Mouse (Mus musculus): ENCODE data around the gene Sox5. TPM values are rescaled to one million over a fixed set of nuclear protein-coding genes. Genes with fewer than 3 reads are reported as not detected.

The Sox5 gene
- polyA plus RNA-seq, 1 experiment from 2014 or later: 61.5 TPM

DNA sequence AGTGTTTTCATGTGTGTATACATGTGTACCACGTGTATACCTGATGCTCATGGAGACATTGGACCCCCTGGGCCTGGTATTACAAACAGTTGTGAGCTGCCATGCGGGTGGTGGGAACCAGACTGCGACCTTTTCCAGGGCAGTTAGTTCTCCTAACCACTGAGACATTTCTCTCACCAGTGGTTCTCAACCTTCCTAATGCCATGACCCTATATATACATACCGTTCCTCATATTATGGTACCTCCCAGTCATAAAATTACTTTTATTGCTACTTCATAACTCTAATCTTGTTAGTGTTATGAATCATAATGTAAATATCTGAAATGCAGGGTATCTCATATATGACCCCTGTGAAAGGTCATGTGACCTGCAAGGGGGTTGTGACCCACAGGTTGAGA, 644.9 kb downstream of the Sox5 start:
- H3K4me1 ChIP-seq (replicated peaks; ENCODE audit: control insufficient read depth, insufficient read depth, low read length): no peaks in the 10 kb centered on the region
- no peak for ATAC-seq (replicated peaks; ENCODE audit: low FRiP score)
- no peak overlapping the region for H3K9ac ChIP-seq (ENCODE audit: low read length)
- 96% methylated on average over 4 of the region's 4 CpGs for WGBS
- H3K36me3 ChIP-seq (ENCODE audit: control insufficient read depth, insufficient read depth, low read length): no peaks in the 10 kb centered on the region
- no peaks in the 10 kb centered on the region for H3K9me3 ChIP-seq (ENCODE audit: control insufficient read depth, low read length)
- no peaks in the 10 kb centered on the region for H3K27me3 ChIP-seq (ENCODE audit: control insufficient read depth, insufficient read depth, low read length)
- no peak for DNase-seq (ENCODE audit: low spot score)
- H3K4me3 ChIP-seq (ENCODE audit: low read depth, low read length): no peak overlapping the region
- H3K27ac ChIP-seq (ENCODE audit: low read depth, low read length): no peak overlapping the region
- no peak overlapping the region for H3K4me2 ChIP-seq (ENCODE audit: low read depth, low read length, severe bottlenecking)

DNA sequence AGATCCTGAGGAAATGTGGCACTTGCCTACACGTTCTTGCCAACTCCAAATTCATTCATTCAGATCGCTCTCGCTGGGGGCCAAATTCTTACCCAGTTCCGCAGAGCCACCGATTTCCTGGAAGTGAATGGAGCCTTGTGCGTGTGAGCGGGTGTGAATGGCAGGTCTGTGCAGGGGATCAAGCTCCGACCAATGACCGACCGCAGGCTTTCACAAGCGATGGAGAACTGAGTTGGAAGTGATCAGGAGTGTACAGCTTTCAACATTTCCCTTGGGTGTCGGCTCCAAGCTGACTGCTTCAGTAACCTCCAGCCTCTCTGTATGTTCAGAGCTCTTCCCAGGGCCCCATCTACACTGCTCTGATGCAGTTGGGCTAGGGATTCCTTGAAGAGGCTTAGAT, 651.9 kb downstream of the Sox5 start:
- 86% methylated on average over 12 of the region's 12 CpGs for WGBS
- Histone ChIP-seq H3K9me3 (ENCODE audit: control insufficient read depth, low read length) (no peaks in the 10 kb centered on the region), H3K36me3 (ENCODE audit: control insufficient read depth, insufficient read depth, low read length) (no peaks in the 10 kb centered on the region), H3K27ac (ENCODE audit: low read depth, low read length) (no peak overlapping the region), H3K4me3 (ENCODE audit: low read depth, low read length) (no peak overlapping the region), H3K4me2 (ENCODE audit: low read depth, low read length, severe bottlenecking) (no peak overlapping the region), H3K9ac (ENCODE audit: low read length) (no peak overlapping the region), H3K27me3 (ENCODE audit: control insufficient read depth, insufficient read depth, low read length) (no peaks in the 10 kb centered on the region), H3K4me1 (replicated peaks; ENCODE audit: control insufficient read depth, insufficient read depth, low read length) (no peaks in the 10 kb centered on the region)
- DNase-seq (ENCODE audit: low spot score) (no peak), ATAC-seq (replicated peaks; ENCODE audit: low FRiP score) (no peak)

DNA sequence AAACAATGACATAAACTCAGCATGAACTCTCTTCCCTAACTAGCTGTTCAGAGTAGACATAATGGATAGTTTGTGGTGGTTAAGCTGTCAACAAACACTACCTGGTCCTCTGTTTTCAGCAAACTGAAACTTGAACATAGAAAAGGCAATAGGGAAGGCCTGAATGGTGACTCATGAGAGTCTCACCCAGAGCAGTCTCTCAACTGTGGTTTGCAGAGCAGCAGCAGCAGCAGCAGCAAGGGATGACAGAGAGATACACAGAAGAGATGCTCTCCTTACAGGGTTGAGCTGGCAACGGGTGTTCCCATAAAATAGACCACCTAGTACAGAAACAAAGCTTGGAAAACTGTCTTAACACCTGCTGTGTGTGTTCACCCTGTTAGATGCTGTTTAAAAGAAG, 661.8 kb downstream of the Sox5 start:
- no peak overlapping the region for H3K4me3 ChIP-seq (ENCODE audit: low read depth, low read length)
- 79% methylated on average over 1 of the region's 1 CpGs for WGBS
- 0 out of 2 replicates have a peak, but pooled peaks cover 2% of the 10 kb centered on the region for H3K4me1 ChIP-seq (replicated peaks; ENCODE audit: control insufficient read depth, insufficient read depth, low read length)
- H3K36me3 ChIP-seq (ENCODE audit: control insufficient read depth, insufficient read depth, low read length): no peaks in the 10 kb centered on the region
- H3K27me3 ChIP-seq (ENCODE audit: control insufficient read depth, insufficient read depth, low read length): no peaks in the 10 kb centered on the region
- H3K27ac ChIP-seq (ENCODE audit: low read depth, low read length): no peak overlapping the region
- H3K9me3 ChIP-seq (ENCODE audit: control insufficient read depth, low read length): no peaks in the 10 kb centered on the region
- no peak for DNase-seq (ENCODE audit: low spot score)
- no peak overlapping the region for H3K9ac ChIP-seq (ENCODE audit: low read length)
- ATAC-seq (replicated peaks; ENCODE audit: low FRiP score): no peak
- H3K4me2 ChIP-seq (ENCODE audit: low read depth, low read length, severe bottlenecking): no peak overlapping the region

DNA sequence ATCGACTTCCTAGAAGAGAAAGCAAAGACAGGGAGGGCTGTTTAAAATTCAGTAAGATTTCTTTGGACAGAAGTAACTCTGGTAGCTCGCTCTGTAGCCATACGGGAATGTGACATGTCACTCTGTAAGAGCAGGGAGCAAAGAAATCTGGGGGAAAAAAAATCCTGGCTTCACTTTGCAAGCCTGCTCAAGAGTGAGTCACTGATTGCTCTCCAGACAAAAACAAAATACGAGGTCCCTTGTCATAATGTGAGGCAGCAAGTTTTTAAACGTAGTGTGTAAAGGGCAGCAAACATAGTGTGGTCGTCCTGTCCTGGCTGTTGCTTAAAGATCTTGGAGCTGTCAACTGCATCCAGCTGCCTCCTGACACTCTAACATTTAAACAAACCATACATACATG, 665.1 kb downstream of the Sox5 start:
- Histone ChIP-seq H3K36me3 (ENCODE audit: control insufficient read depth, insufficient read depth, low read length) (no peaks in the 10 kb centered on the region), H3K4me3 (ENCODE audit: low read depth, low read length) (no peak overlapping the region), H3K27ac (ENCODE audit: low read depth, low read length) (no peak overlapping the region), H3K27me3 (ENCODE audit: control insufficient read depth, insufficient read depth, low read length) (no peaks in the 10 kb centered on the region), H3K9ac (ENCODE audit: low read length) (no peak overlapping the region), H3K4me2 (ENCODE audit: low read depth, low read length, severe bottlenecking) (no peak overlapping the region), H3K9me3 (ENCODE audit: control insufficient read depth, low read length) (no peaks in the 10 kb centered on the region), H3K4me1 (replicated peaks; ENCODE audit: control insufficient read depth, insufficient read depth, low read length) (0 out of 2 replicates have a peak, but pooled peaks cover 2% of the 10 kb centered on the region)
- ATAC-seq (replicated peaks; ENCODE audit: low FRiP score): no peak
- 83% methylated on average over 6 of the region's 6 CpGs for WGBS
- DNase-seq (ENCODE audit: low spot score): no peak

DNA sequence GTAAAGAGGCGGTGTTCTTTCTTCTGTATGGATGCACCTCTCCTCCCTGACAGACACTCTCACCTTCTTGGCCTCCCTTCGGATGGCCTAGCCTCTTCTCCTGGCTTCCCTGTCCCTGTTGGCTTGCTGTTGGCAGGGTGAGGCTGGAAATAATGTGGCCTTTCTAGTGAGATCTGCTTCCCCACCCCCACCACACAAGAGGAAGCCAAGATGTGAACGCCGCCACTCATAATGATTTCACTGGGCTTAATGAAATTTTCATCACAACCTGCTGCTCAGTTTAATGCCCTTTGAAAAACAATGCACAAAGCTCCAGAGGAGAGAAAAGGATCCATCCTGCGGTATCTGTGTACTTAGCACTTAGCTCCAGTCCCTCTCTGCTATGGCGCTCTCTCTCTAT, 670.2 kb downstream of the Sox5 start:
- H3K27ac ChIP-seq (ENCODE audit: low read depth, low read length): no peak overlapping the region
- peaks cover 8% of the 10 kb centered on the region; the same call in 1 of the 2 replicates for H3K4me1 ChIP-seq (replicated peaks; ENCODE audit: control insufficient read depth, insufficient read depth, low read length)
- H3K27me3 ChIP-seq (ENCODE audit: control insufficient read depth, insufficient read depth, low read length): no peaks in the 10 kb centered on the region
- H3K4me3 ChIP-seq (ENCODE audit: low read depth, low read length): no peak overlapping the region
- H3K9me3 ChIP-seq (ENCODE audit: control insufficient read depth, low read length): no peaks in the 10 kb centered on the region
- H3K4me2 ChIP-seq (ENCODE audit: low read depth, low read length, severe bottlenecking): no peak overlapping the region
- H3K9ac ChIP-seq (ENCODE audit: low read length): no peak overlapping the region
- no peak for ATAC-seq (replicated peaks; ENCODE audit: low FRiP score)
- no peak for DNase-seq (ENCODE audit: low spot score)
- H3K36me3 ChIP-seq (ENCODE audit: control insufficient read depth, insufficient read depth, low read length): no peaks in the 10 kb centered on the region
- 77% methylated on average over 6 of the region's 6 CpGs for WGBS

DNA sequence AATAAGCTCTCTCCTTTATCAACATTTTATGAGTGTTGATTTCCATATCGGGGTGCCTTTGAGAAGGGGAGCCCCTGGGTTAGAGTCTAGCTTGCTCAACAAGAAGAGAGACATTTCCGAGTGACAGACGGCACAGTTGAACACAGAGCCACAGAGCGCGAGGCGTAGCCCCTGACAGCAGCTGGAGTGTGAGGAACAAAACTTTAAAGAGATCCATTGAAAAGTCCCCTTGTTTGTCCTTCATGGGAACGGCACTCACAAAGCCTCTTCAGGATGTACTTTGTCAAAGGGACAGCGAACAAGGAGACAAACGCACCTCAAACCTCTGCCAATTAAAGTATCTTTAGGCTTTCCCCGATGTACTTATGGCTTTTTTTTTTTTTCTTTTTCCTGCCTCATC, 674.9 kb downstream of the Sox5 start:
- Histone ChIP-seq H3K27me3 (ENCODE audit: control insufficient read depth, insufficient read depth, low read length) (no peaks in the 10 kb centered on the region), H3K27ac (ENCODE audit: low read depth, low read length) (no peak overlapping the region), H3K9ac (ENCODE audit: low read length) (0 out of 2 replicates have a peak overlapping the region, but pooled peaks have one; percentile 9), H3K36me3 (ENCODE audit: control insufficient read depth, insufficient read depth, low read length) (no peaks in the 10 kb centered on the region), H3K4me1 (replicated peaks; ENCODE audit: control insufficient read depth, insufficient read depth, low read length) (peaks cover 8% of the 10 kb centered on the region; the same call in 1 of the 2 replicates), H3K9me3 (ENCODE audit: control insufficient read depth, low read length) (no peaks in the 10 kb centered on the region), H3K4me2 (ENCODE audit: low read depth, low read length, severe bottlenecking) (no peak overlapping the region), H3K4me3 (ENCODE audit: low read depth, low read length) (no peak overlapping the region)
- ATAC-seq (replicated peaks; ENCODE audit: low FRiP score) (0 out of 2 replicates have a peak, but pooled peaks have one; percentile 21), DNase-seq (ENCODE audit: low spot score) (no peak)
- WGBS: 12% methylated on average over 10 of the region's 10 CpGs

DNA sequence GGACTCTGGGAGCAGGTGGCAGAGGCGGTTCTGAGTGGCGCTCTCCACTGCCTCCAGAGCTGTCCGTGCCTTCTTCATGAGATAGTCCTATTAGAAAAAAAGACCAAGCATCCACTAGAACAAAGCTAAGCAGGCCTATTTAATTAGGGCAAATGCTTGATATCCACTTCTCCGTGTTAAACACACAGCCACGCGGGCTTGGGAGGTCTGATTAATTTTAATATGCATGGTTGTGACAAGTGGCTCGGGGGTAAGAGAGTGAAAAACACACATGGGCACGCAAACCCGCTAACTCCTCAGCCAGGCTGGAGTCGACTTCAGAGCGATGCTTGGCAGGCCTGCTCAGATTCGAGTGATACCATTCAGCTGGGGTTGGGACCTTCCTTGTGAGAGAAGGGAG, 676.1 kb downstream of the Sox5 start:
- H3K36me3 ChIP-seq (ENCODE audit: control insufficient read depth, insufficient read depth, low read length): no peaks in the 10 kb centered on the region
- peaks cover 8% of the 10 kb centered on the region; the same call in 1 of the 2 replicates for H3K4me1 ChIP-seq (replicated peaks; ENCODE audit: control insufficient read depth, insufficient read depth, low read length)
- no peak overlapping the region for H3K27ac ChIP-seq (ENCODE audit: low read depth, low read length)
- H3K4me3 ChIP-seq (ENCODE audit: low read depth, low read length): no peak overlapping the region
- H3K9ac ChIP-seq (ENCODE audit: low read length): no peak overlapping the region
- H3K27me3 ChIP-seq (ENCODE audit: control insufficient read depth, insufficient read depth, low read length): no peaks in the 10 kb centered on the region
- no peaks in the 10 kb centered on the region for H3K9me3 ChIP-seq (ENCODE audit: control insufficient read depth, low read length)
- no peak for DNase-seq (ENCODE audit: low spot score)
- no peak overlapping the region for H3K4me2 ChIP-seq (ENCODE audit: low read depth, low read length, severe bottlenecking)
- no peak for ATAC-seq (replicated peaks; ENCODE audit: low FRiP score)
- 83% methylated on average over 12 of the region's 12 CpGs for WGBS

DNA sequence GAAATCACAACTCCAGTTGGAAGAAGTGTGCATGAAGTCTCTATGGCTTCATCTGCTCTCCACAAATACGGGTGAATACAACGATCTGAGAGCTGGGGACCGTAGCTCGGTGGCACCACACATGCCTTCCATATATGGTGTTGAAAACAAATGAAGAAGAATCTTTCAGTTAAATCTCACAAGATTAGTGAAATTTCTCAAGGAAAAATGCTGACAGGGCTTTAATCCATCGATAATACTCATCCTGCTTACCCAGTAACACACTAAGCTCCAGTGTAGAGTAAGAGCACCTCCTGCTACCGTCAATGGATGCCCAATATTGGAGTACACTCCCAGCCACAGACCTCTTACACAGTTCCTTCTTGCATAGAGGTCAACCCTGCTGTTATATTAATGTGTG, 678.2 kb downstream of the Sox5 start:
- no peaks in the 10 kb centered on the region for H3K9me3 ChIP-seq (ENCODE audit: control insufficient read depth, low read length)
- ATAC-seq (replicated peaks; ENCODE audit: low FRiP score) (no peak), DNase-seq (ENCODE audit: low spot score) (no peak)
- no peak overlapping the region for H3K9ac ChIP-seq (ENCODE audit: low read length)
- H3K27me3 ChIP-seq (ENCODE audit: control insufficient read depth, insufficient read depth, low read length): no peaks in the 10 kb centered on the region
- 93% methylated on average over 6 of the region's 6 CpGs for WGBS
- peaks cover 7% of the 10 kb centered on the region; the same call in 1 of the 2 replicates for H3K4me1 ChIP-seq (replicated peaks; ENCODE audit: control insufficient read depth, insufficient read depth, low read length)
- H3K36me3 ChIP-seq (ENCODE audit: control insufficient read depth, insufficient read depth, low read length): no peaks in the 10 kb centered on the region
- H3K4me3 ChIP-seq (ENCODE audit: low read depth, low read length): no peak overlapping the region
- H3K4me2 ChIP-seq (ENCODE audit: low read depth, low read length, severe bottlenecking): no peak overlapping the region
- no peak overlapping the region for H3K27ac ChIP-seq (ENCODE audit: low read depth, low read length)

DNA sequence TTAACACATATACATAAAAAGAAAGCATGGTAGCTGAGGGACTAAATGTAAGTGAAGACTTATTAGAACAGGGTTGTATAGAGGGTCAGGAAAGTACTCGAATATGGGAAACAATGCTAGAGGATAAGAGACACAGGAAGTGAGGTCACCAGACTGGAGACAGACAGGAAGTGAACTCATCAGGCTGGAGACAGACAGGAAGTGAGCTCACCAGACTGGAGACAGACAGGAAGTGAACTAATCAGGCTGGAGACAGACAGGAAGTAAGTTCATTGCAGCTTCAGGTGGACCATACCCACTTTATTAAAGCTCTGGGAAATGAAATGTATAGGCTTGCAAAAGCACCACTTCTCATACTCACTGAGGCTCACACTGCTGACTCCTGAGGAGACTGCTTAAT, 680.9 kb downstream of the Sox5 start:
- Histone ChIP-seq H3K36me3 (ENCODE audit: control insufficient read depth, insufficient read depth, low read length) (no peaks in the 10 kb centered on the region), H3K27ac (ENCODE audit: low read depth, low read length) (no peak overlapping the region), H3K4me1 (replicated peaks; ENCODE audit: control insufficient read depth, insufficient read depth, low read length) (no peaks in the 10 kb centered on the region), H3K4me2 (ENCODE audit: low read depth, low read length, severe bottlenecking) (no peak overlapping the region), H3K27me3 (ENCODE audit: control insufficient read depth, insufficient read depth, low read length) (no peaks in the 10 kb centered on the region), H3K9me3 (ENCODE audit: control insufficient read depth, low read length) (no peaks in the 10 kb centered on the region), H3K4me3 (ENCODE audit: low read depth, low read length) (no peak overlapping the region), H3K9ac (ENCODE audit: low read length) (no peak overlapping the region)
- WGBS: 92% methylated on average over 1 of the region's 1 CpGs
- ATAC-seq (replicated peaks; ENCODE audit: low FRiP score): no peak
- no peak for DNase-seq (ENCODE audit: low spot score)

Measured in forebrain, embryonic 11.5 days (tissue).